Mouse (Mus musculus) cortical plate, adult 2 months (tissue): ENCODE data around the gene Cyp2c54. TPM values are rescaled to one million over a fixed set of nuclear protein-coding genes. Genes with fewer than 3 reads are reported as not detected.
"Not testable (repeated sequence)": the region's sequence is repeated elsewhere in the genome, so short reads cannot be mapped to it uniquely, and the experiment has no call there.

Source experiments
- H3K27ac ChIP-seq: fragments of 200-500 bp; 2 replicates; pipeline ENCODE4 v1.5.1; 2012; ENCODE audit warnings: low read length, control low read depth, inconsistent platforms; ENCODE audit not compliant: insufficient read depth
- H3K4me1 ChIP-seq: fragments of 200-500 bp; 2 replicates; pipeline ENCODE4 v1.6.1; 2011; ENCODE audit warnings: low read length; ENCODE audit not compliant: control insufficient read depth, insufficient read depth
- H3K4me3 ChIP-seq: fragments of 200-500 bp; 2 replicates; pipeline ENCODE4 v1.5.1; 2011; ENCODE audit warnings: mild to moderate bottlenecking, low read length, control low read depth; ENCODE audit not compliant: insufficient read depth
- CTCF ChIP-seq: fragments of 200-500 bp; IDR thresholded peaks from 2 replicates; pipeline ENCODE4 v1.5.1; 2011; ENCODE audit warnings: mild to moderate bottlenecking, control low read depth, low read length; ENCODE audit not compliant: insufficient read depth; ENCODE audit errors: extremely low read depth
- POLR2A ChIP-seq: fragments of 200-500 bp; IDR thresholded peaks from 2 replicates; pipeline ENCODE4 v1.6.1; 2011; ENCODE audit warnings: mild to moderate bottlenecking, low read length, control low read depth; ENCODE audit not compliant: insufficient read depth; ENCODE audit errors: extremely low read depth
- polyA plus RNA-seq: library from polyadenylated mRNA; depleted of rRNA; stranded (reverse); fragments of >200 nt; gene quantifications from 2 replicates; pipeline ENCODE4 v1.2.3, GENCODE M21; 2012; rRNA removed

Cyp2c54 gene
- not detected in 2 replicates for polyA plus RNA-seq

GRCm38 (mm10) chr19:40073701-40074100 lies at the start of gene Cyp2c54:
Gene Cyp2c54, minus strand, starts transcription at chr19:40073827.
- Histone ChIP-seq H3K27ac (no peak within 1 kb of the TSS), H3K4me1 (no peaks in the 10 kb centered on the region), H3K4me3 (no peak within 1 kb of the TSS)
- no peak for TF ChIP-seq POLR2A
- no peak for TF ChIP-seq CTCF

- H3K4me1 ChIP-seq, H3K27ac ChIP-seq, H3K4me3 ChIP-seq: not testable (repeated sequence)
Observed at GRCm38 (mm10) chr19:40119624-40120023, 46.0 kb upstream of the Cyp2c54 start.

- Histone ChIP-seq H3K4me1 (no peaks in the 10 kb centered on the region), H3K4me3 (no peak overlapping the region), H3K27ac (no peak overlapping the region)
- no peak for TF ChIP-seq CTCF
- TF ChIP-seq POLR2A = no peak
Observed at GRCm38 (mm10) chr19:40091111-40091510, 17.5 kb upstream of the Cyp2c54 start.

- not testable (repeated sequence) for H3K4me3 ChIP-seq, H3K27ac ChIP-seq, H3K4me1 ChIP-seq
Observed at GRCm38 (mm10) chr19:40089421-40089820, 15.8 kb upstream of the Cyp2c54 start, which contains the start of gene Cyp2c50. Gene Cyp2c50, plus strand, starts transcription at chr19:40089688.

GRCm38 (mm10) chr19:40088381-40088780 lies 14.8 kb upstream of the Cyp2c54 start:
- H3K4me3 ChIP-seq = no peak overlapping the region
- no peak overlapping the region for H3K27ac ChIP-seq
- H3K4me1 ChIP-seq = no peaks in the 10 kb centered on the region
- TF ChIP-seq POLR2A = no peak
- no peak for TF ChIP-seq CTCF

- not testable (repeated sequence) for H3K4me1 ChIP-seq, H3K27ac ChIP-seq, H3K4me3 ChIP-seq
Observed at GRCm38 (mm10) chr19:39992140-39992539, 81.5 kb downstream of the Cyp2c54 start, which contains the start of gene Cyp2c37. Gene Cyp2c37, plus strand, starts transcription at chr19:39992424.

- Histone ChIP-seq H3K4me3 (no peak overlapping the region), H3K4me1 (no peaks in the 10 kb centered on the region), H3K27ac (no peak overlapping the region)
- TF ChIP-seq CTCF = no peak
- no peak for TF ChIP-seq POLR2A
Observed at GRCm38 (mm10) chr19:39989471-39989870, 84.2 kb downstream of the Cyp2c54 start.

Other genes with a start within 250 kb of the Cyp2c54 start
- not detected in 2 replicates for gene Cyp2c69, start 187.0 kb downstream of the Cyp2c54 start, polyA plus RNA-seq
- not detected in 2 replicates for gene Cyp2c37, start 81.4 kb downstream of the Cyp2c54 start, polyA plus RNA-seq
- not detected in 2 replicates for gene Cyp2c50, start 15.9 kb upstream of the Cyp2c54 start, polyA plus RNA-seq
- gene Cyp2c70, start 113.5 kb upstream of the Cyp2c54 start, polyA plus RNA-seq = not detected in 2 replicates
- gene Pdlim1, start 198.0 kb upstream of the Cyp2c54 start, polyA plus RNA-seq = 24.7 and 29.5 TPM in 2 replicates